Mouse (Mus musculus) forebrain, embryonic 12.5 days (tissue): ENCODE results near the gene Itga9. TPM values are rescaled to one million over a fixed set of nuclear protein-coding genes. Genes with fewer than 3 reads are reported as not detected.

Source experiments
- ATAC-seq: fragments of 200-750 bp; cut with Nextera tagmentation; 2 replicates; pipeline ENCODE4 v1.8.0; 2017; ENCODE audit warnings: moderate TSS enrichment; ENCODE audit not compliant: low FRiP score
- H3K27ac ChIP-seq: fragments of 300-500 bp; sonication (generic); 2 replicates; pipeline ENCODE4 v1.5.1; 2016; ENCODE audit warnings: mild to moderate bottlenecking
- H3K27me3 ChIP-seq: fragments of 300-500 bp; sonication (generic); 2 replicates; pipeline ENCODE4 v1.6.1; 2016; ENCODE audit warnings: mild to moderate bottlenecking
- H3K36me3 ChIP-seq: fragments of 300-500 bp; sonication (generic); replicated peaks from 2 replicates; pipeline ENCODE4 v1.6.1; 2016; ENCODE audit warnings: mild to moderate bottlenecking
- H3K4me1 ChIP-seq: fragments of 300-500 bp; sonication (generic); 2 replicates; pipeline ENCODE4 v1.6.1; 2016
- H3K4me2 ChIP-seq: fragments of 300-500 bp; sonication (generic); 2 replicates; pipeline ENCODE4 v1.6.1; 2016; ENCODE audit warnings: mild to moderate bottlenecking, moderate library complexity
- H3K4me3 ChIP-seq: fragments of 300-500 bp; sonication (generic); replicated peaks from 2 replicates; pipeline ENCODE4 v1.5.1; 2016; ENCODE audit warnings: mild to moderate bottlenecking
- H3K9ac ChIP-seq: fragments of 300-500 bp; sonication (generic); 2 replicates; pipeline ENCODE4 v1.6.1; 2016; ENCODE audit warnings: mild to moderate bottlenecking
- H3K9me3 ChIP-seq: fragments of 300-500 bp; sonication (generic); 2 replicates; pipeline ENCODE4 v1.6.1; 2016
- WGBS: fragments of 180-500 bp; shearing (Covaris S2); methylation state at CpG from one replicate; pipeline ENCODE4 v1.1.7; 2016; 5-methylcytosine and 5-hydroxymethylcytosine counted together
- polyA plus RNA-seq: library from polyadenylated mRNA; unstranded; fragments of >200 nt; fragmentation: Nextera tagmentation; extraction: Ambion mirVana; gene quantifications from 2 replicates; pipeline ENCODE4 v1.2.1, GENCODE M21; 2016

Gene Itga9
- polyA plus RNA-seq, 1 experiment from 2014 or later, result 7.7 TPM

GRCm38 (mm10) chr9:118949124-118949523 is 342.6 kb downstream of the Itga9 start:
- 91% methylated on average over 8 of the region's 8 CpGs for WGBS
- no peak overlapping the region for H3K27ac ChIP-seq
- H3K36me3 ChIP-seq, result no peaks in the 10 kb centered on the region
- H3K4me2 ChIP-seq, result no peak overlapping the region
- H3K4me3 ChIP-seq, result no peak overlapping the region
- no peaks in the 10 kb centered on the region for H3K9me3 ChIP-seq
- H3K4me1 ChIP-seq, result no peaks in the 10 kb centered on the region
- H3K9ac ChIP-seq, result no peak overlapping the region
- no peaks in the 10 kb centered on the region for H3K27me3 ChIP-seq
- ATAC-seq, result no peak

GRCm38 (mm10) chr9:118949654-118950053 is 343.2 kb downstream of the Itga9 start:
- ATAC-seq, result no peak
- H3K27me3 ChIP-seq, result no peaks in the 10 kb centered on the region
- H3K4me1 ChIP-seq, result no peaks in the 10 kb centered on the region
- H3K36me3 ChIP-seq, result no peaks in the 10 kb centered on the region
- 90% methylated on average over 4 of the region's 4 CpGs for WGBS
- H3K4me2 ChIP-seq, result no peak overlapping the region
- no peak overlapping the region for H3K4me3 ChIP-seq
- no peak overlapping the region for H3K27ac ChIP-seq
- H3K9me3 ChIP-seq, result no peaks in the 10 kb centered on the region
- no peak overlapping the region for H3K9ac ChIP-seq

GRCm38 (mm10) chr9:118950061-118950460 is 343.6 kb downstream of the Itga9 start:
- no peak for ATAC-seq
- WGBS, result 75% methylated on average over 10 of the region's 10 CpGs
- Histone ChIP-seq H3K36me3 (no peaks in the 10 kb centered on the region), H3K27ac (no peak overlapping the region), H3K4me1 (no peaks in the 10 kb centered on the region), H3K9ac (no peak overlapping the region), H3K27me3 (no peaks in the 10 kb centered on the region), H3K4me2 (no peak overlapping the region), H3K9me3 (no peaks in the 10 kb centered on the region), H3K4me3 (no peak overlapping the region)

Other genes with a start within 250 kb of the Itga9 start
- 20.5 and 24.9 TPM in 2 replicates for gene Eomes, start 128.5 kb upstream of the Itga9 start, polyA plus RNA-seq
- gene Golga4, start 100.4 kb upstream of the Itga9 start, polyA plus RNA-seq, result 68.4 and 69.0 TPM in 2 replicates